Mouse (Mus musculus) heart, postnatal 25 days (tissue): ENCODE results near the gene Marcksl1. TPM values are rescaled to one million over a fixed set of nuclear protein-coding genes. Genes with fewer than 3 reads are reported as not detected.

Experiments used
- DNase-seq: peaks from one replicate; pipeline ENCODE4 v3.0.0; 2022; ENCODE audit warnings: low spot score
- intact Hi-C: fragments of 180-260 bp; cut with DNase I; formaldehyde crosslinking; loops from one replicate; pipeline ENCODE4 v1.15.1; 2025
- microRNA-seq: library from miRNA; unstranded; fragments of <30 nt; microRNA quantifications from one replicate; pipeline ENCODE4 v1.2.0, GENCODE M21; 2022
- total RNA-seq, 2 experiments: library from RNA; stranded (reverse); gene quantifications; 2 replicates each; pipeline ENCODE4 v1.2.3; 2021

The Marcksl1 gene
- total RNA-seq, 2 experiments from 2014 or later = 6.8 to 7.8 TPM

GRCm38 (mm10) chr4:129555421-129555861 lies 42.1 kb downstream of the Marcksl1 start:
- DNase-seq = no peak
- intact Hi-C loops = no loop called here

- DNase-seq = no peak
- intact Hi-C loops = no loop called here
These were observed 42.6 kb downstream of the Marcksl1 start for GRCm38 (mm10) chr4:129555862-129556531.

DNA sequence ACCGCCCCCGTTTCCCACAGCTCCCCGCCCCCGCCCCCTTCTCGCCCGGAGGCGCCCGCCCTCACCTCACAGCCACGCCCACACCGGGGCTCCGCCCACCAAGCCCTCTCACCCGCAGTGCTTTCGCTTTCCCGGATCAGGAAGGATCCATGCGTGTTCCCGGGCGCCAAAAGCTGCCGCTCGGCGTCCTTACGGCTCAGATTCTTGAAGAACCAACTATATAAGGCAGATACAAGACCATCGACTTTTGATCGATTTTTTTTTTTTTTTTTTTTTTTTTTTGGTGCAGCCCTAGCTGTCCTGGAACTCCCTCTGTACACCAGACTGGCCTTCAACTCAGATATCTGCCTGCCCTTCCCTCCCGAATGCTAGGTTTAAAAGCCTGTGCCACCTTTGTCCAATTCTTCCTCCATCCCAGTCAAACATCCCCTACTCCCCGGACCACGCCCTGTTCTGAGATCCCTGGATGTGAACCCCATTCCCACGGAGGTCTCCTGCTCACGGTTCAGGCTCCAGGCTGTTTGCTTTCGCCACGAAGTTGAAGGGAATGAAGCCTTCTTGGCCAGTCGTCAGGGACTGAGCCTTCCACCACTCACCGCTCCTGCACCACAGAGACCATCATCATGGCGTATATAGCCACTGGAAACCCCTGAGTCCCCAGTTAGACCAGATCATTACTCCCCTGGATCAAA lies 43.3 kb downstream of the Marcksl1 start:
- peak; percentile 75 for DNase-seq
- intact Hi-C loops = no loop called here

- intact Hi-C loops = no loop called here
- DNase-seq = no peak
These were observed 44.0 kb downstream of the Marcksl1 start for GRCm38 (mm10) chr4:129557256-129557808.

DNA sequence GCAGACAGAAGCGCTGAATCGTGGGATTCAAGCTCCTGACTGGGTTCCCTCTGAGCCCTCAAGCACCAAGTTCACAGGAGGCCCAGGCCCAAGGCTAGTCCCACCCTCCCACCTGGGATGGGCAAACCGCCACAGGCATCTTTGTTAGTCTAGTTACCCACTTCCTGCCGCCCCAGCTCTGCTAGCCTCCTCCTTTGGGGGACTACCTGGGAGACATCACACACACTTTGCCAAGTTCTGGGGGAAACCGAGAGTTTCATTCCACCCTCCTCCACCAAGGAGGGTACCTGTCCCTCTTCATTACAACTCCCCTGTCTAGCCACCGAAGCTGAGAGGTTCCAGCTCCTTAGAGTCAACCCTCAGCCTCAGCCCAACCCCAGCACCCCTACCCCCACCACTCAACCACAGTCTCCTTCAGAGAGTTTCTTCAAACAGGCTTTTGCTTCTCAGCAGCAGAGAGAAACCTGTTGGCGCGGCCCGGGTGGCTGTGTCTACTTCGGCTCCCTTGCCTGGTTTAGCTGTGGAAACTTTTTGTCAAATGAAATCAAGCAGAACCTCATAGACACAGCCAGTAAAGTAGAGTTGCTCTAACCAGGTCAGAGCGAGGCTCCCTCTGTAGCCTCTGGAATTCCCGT lies 45.1 kb downstream of the Marcksl1 start:
- intact Hi-C loops = no loop called here
- DNase-seq = no peak

DNA sequence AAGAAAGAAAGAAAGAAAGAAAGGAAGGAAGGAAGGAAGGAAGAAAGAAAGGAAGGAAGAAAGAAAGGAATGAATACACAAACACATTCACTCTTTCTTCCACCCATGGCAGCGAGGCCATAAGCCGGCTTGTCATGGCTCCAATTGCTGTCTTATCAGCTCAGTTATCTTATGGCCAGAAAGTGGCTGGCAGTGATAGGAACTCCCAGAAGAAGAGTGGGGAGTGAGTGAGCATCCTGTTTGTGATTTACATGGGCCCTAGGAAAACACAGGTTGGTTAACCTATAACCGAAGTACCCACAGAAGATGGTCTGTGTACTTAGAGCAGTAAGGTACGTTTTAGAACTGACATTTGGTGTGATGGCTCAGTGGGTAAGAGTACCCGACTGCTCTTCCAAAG lies 47.8 kb downstream of the Marcksl1 start:
- intact Hi-C loops = no loop called here
- no peak for DNase-seq

- no peak for DNase-seq
- intact Hi-C loops = no loop called here
These were observed 50.3 kb downstream of the Marcksl1 start for GRCm38 (mm10) chr4:129563718-129564117.

GRCm38 (mm10) chr4:129565139-129565538 lies 51.8 kb downstream of the Marcksl1 start:
- intact Hi-C loops = no loop called here
- DNase-seq = no peak

Small RNA genes within 50 kb of the gene (microRNA-seq; reads per million reads assigned to microRNA genes)
- not detected for gene Mir8119

Other genes with a start within 250 kb of the Marcksl1 start
- gene Sync, start 226.0 kb upstream of the Marcksl1 start, total RNA-seq = 10 to 100 TPM; 15.5 to 16.3 TPM
- 10 to 100 TPM; 77.5 to 84.0 TPM for gene Rbbp4, start 178.2 kb upstream of the Marcksl1 start, total RNA-seq
- 10 to 100 TPM; 18.6 to 22.7 TPM for gene Zbtb8os, start 177.9 kb upstream of the Marcksl1 start, total RNA-seq
- gene Zbtb8a, start 135.5 kb upstream of the Marcksl1 start, total RNA-seq = 1 to 10 TPM; 3.5 to 3.7 TPM
- under 1 TPM in 1 of 2 experiments, not detected in 1; 0.08 TPM for gene Zbtb8b, start 72.7 kb upstream of the Marcksl1 start, total RNA-seq
- gene Bsdc1, start 52.0 kb upstream of the Marcksl1 start, total RNA-seq = 10 to 100 TPM; 40.6 to 45.6 TPM
- gene Tssk3, start 22.6 kb upstream of the Marcksl1 start, total RNA-seq = not detected
- not detected for gene Fam229a, start 22.4 kb upstream of the Marcksl1 start, total RNA-seq
- gene Hdac1, start 29.1 kb downstream of the Marcksl1 start, total RNA-seq = 10 to 100 TPM; 15.9 to 18.6 TPM
- 1 to 10 TPM in 1 of 2 experiments, under 1 TPM in 1; 0.47 to 1.2 TPM for gene Lck, start 60.1 kb downstream of the Marcksl1 start, total RNA-seq
- gene Fam167b, start 65.0 kb downstream of the Marcksl1 start, total RNA-seq = 1 to 10 TPM in 1 of 2 experiments, under 1 TPM in 1; 0.70 to 1.0 TPM
- gene Eif3i, start 87.1 kb downstream of the Marcksl1 start, total RNA-seq = 100 to 1,000 TPM; 119 to 129 TPM
- 10 to 100 TPM; 38.5 to 42.3 TPM for gene Tmem234, start 87.1 kb downstream of the Marcksl1 start, total RNA-seq
- 1 to 10 TPM in 1 of 2 experiments, under 1 TPM in 1; 0.61 to 1.5 TPM for gene Dcdc2b, start 100.7 kb downstream of the Marcksl1 start, total RNA-seq
- gene Iqcc, start 105.5 kb downstream of the Marcksl1 start, total RNA-seq = 10 to 100 TPM; 17.2 to 19.1 TPM
- 10 to 100 TPM; 25.3 to 28.5 TPM for gene Ccdc28b, start 110.4 kb downstream of the Marcksl1 start, total RNA-seq
- gene Txlna, start 127.5 kb downstream of the Marcksl1 start, total RNA-seq = 10 to 100 TPM; 26.2 to 27.3 TPM
- 10 to 100 TPM; 71.7 to 79.6 TPM for gene Kpna6, start 159.2 kb downstream of the Marcksl1 start, total RNA-seq
- 1 to 10 TPM; 5.3 to 5.7 TPM for gene Tmem39b, start 183.3 kb downstream of the Marcksl1 start, total RNA-seq
- 10 to 100 TPM; 38.0 to 46.9 TPM for gene Khdrbs1, start 228.7 kb downstream of the Marcksl1 start, total RNA-seq